Mouse (Mus musculus) left cerebral cortex, postnatal 14 days (tissue): ENCODE results near the gene Palm3. TPM values are rescaled to one million over a fixed set of nuclear protein-coding genes. Genes with fewer than 3 reads are reported as not detected.
A peak's percentile ranks its signal among the peaks of the same experiment; 100 is the strongest.

ENCODE experiments used
- DNase-seq, 2 experiments: peaks; one replicate each; pipeline ENCODE4 v3.0.0; 2021 to 2022; ENCODE audit warnings: low spot score in 2 of 2, mixed read lengths in 1 of 2
- intact Hi-C: fragments of 180-260 bp; cut with DNase I; formaldehyde crosslinking; loops from one replicate; pipeline ENCODE4 v1.15.1; 2025
- total RNA-seq, 2 experiments: library from RNA; stranded (reverse); gene quantifications; 2 replicates each; pipeline ENCODE4 v1.2.3; 2021

Gene Palm3
- total RNA-seq, 2 experiments from 2014 or later, result 3.5 to 3.8 TPM

DNA sequence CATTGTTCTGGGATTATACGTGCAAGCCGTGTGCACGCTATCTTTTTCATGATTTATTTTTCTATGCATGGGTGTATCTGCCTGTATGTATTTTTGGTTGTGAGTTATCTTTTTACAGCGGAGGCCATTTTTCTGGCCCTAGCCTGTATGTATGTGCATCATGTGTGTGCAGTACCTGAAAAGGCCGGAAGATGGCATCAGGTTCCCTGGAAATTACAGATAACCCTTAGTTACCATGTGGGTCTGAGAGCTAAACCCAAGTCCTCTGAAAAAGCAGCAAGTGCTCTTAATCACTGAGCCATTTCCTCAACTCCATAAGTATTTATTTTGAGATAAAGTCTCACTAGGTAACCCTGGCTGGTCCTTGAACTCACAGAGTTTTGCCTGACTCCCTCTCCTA lies 32.0 kb downstream of the Palm3 start:
- DNase-seq, result no peak
- intact Hi-C loops, result no loop called here

DNA sequence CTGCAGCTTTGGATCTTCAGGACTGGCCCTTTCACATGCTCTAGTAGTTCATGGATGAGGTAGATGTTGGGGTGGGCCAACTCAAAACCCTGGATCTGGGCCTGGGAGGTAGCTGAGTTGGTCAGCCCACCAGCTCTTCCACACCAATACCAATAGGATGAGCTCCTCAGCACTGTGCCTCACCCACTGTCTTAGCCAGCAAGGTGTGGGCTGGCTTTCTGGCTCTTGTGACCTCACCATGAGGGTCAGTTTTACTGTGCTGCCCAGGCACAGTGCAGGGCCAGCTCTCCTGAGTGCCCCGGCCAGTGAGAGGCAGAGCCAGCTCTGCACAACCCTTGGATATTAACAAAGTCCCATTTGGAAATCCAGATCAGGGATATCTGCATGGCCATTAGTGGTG lies 36.6 kb downstream of the Palm3 start:
- DNase-seq, result no peak
- intact Hi-C loops, result no loop called here

DNA sequence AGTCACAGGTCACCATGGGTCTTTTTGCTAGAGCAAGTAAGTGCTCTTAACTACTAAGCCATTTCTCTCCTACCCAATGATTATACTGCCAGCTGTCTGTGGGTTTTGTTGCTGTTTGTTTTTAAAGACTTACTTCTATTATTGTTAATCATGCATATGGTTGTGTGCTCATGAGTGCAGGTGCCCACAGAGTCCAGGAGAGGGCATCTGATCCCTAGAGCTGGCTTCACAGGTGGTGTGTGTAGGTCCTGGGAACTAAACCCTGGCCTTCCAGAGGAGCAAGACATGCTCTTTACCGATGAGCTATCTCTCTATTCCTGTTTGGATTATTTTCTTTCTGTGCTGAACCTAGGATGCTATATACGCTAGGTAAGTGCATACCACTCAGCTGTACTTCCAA lies 38.0 kb downstream of the Palm3 start:
- intact Hi-C loops, result no loop called here
- DNase-seq, result no peak

DNA sequence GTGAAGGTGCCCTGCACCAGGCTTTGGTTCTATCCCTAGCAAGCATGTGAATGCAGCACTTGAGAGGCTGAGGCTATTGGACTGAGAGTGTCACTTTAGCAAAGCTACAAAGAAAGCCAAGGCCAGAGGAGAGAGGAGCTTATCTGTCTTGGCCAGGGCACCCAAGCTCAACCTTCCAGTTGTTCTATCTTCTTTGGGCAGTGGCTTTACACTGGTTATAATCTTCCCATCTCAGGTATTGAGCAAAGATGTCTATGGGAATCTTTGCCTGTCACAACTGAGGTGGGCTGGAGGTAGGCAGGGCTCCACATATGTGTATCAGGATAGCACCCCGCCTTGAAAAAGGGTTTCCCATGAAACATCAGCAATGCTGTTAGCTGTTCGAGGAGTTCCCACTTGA lies 39.0 kb downstream of the Palm3 start:
- intact Hi-C loops, result no loop called here
- DNase-seq, result no peak

DNA sequence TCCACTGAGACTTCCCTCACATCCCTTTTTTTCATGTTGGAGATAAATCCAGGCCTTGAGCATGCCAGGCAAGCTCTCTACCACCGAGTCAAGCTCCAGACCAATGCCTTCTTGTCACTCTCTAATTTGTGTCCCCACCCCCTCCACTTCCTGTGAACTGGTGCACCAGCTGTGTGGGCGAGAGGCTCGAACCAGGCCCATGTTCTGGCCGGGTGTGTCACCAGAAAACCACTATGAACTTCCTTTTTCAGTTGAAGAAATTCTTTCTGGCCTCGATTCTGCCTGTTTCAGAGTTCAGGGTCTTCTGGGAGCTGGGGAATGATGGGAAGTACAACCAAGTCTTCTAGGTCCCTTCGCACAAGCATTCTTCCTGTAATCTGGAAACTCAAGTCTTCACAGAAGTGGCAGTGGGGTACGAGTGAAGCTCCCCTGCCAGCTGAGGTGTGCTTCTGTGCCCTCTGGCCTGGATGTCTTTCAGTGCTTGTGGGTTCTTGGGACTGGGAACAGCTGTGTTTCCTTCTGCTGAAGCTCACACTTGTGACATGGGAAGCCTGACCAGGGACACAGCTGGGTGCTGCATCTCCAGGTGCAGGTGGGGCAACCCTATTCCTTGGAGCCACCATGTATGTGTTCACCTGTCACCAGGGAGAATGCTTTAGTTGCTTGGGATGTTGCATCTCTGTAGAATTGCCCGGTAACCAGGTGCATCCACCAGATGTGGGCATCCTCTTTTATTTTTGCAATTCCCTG lies 42.8 kb downstream of the Palm3 start:
- intact Hi-C loops, result no loop called here

DNA sequence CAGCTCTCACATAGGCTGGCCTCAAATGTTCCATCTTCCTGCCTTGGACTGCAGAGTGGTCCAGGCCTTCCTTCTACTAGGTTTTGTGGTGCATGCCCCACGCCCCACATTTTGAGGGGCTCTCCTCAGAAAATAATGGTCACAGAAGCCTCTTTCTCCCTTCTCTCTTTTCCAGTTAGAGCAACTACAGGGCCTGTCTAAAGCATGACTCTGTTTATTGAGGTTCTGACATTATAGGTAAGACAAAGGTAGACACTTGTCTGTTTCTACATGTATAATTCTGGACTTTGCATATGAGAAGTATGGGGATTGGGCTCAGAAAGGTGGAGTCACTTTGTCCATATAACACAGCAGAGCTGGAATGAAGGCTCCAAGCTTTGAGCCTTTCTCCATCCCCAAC lies 43.8 kb downstream of the Palm3 start, which contains the start of gene Gm10643:
Gene Gm10643, minus strand, starts transcription at position 101 of the 400 bp plus-strand sequence.
- DNase-seq, result no peak
- intact Hi-C loops, result no loop called here

More for the DNA sequence above, 42.8 kb downstream of the Palm3 start:
- DNase-seq, result no peak

DNA sequence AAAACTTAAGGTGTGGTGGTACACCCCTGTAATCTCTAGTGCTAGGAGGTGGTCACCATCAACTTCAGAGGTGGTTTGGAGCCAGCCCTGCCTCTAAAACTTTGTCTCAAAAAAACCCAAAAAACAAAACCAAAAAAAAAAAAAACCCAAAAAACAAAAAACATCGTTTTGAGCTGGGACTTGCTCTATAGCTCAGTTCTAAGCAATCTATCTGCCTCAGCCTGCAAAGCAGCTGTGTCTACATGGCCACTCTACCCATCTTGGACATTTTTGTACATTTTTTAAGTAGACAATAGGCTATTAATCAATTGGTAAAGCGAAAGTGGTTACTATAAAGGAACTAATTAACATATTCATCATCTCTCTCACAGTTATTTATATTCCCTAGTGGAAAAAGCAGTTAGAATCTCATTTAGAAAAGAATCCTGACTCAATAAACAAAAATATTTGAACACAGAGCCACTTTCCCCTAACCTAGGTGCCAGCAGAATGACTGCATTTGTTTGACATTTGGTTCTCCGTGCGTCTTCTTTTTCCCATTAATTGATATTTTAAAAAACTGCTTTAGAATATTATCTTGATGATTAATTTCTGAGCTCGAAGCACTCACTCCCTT lies 44.3 kb downstream of the Palm3 start:
- intact Hi-C loops, result no loop called here
- DNase-seq, result no peak

DNA sequence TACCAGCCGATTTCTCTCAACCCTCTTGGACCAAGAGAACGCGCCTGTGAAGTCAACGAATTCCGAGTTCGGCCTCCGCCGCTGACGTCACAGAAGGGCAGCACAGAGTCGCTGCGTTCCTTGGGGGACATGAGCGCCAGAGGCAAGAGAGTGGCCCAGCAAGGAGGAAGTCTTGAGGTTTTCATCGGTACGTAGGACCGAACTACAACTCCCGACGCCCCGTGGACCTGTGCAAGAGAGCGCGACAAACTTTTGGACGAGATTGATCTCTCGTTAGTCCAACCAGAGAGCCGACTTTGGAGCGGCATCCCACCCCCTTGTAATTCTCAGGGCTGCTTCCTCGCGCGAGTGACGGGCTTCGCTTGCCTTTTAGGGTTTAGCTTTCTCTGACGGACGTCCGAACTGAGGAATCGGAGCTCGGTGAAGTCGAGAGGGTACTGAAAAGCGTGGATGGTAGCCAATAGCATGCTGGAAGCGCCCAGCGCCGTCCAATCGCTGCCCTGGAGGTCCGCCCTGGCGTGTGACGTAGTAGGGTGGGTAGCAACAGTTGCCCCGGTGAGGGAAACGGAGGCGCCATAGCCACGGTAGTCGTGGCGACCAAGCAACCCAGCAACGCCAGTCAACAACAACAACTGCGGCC lies 45.1 kb downstream of the Palm3 start, which contains the start of gene Rfx1:
Gene Rfx1, plus strand, starts transcription at position 544 of the 640 bp plus-strand sequence.
- intact Hi-C loops, result no loop called here
- peak; percentile 100 for DNase-seq

DNA sequence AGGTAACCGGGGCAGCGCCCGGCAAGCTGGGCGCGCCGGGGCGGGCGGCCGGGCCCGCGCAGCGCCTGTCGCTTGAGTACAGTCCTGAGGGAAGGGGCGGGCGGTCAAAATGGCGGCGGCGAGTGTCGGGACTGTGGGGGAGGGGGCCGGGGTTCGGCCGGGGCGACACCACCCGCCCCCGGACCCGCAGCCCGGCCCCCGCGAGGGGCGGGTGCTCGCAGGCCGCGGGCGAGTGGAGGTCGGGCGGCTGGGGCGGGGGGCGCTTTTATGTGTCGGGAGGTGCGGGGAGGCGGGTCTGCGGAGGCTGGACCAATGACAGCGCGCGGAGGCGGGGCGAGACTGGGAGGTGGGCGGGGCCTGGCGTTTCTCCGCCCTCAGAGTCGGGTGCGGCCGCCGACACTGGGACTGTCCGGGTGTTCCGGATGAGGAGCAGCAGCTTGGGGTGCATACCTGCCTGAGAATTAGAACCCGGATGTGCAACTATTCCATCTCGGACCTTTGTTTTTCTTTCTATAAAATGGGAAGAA lies 45.8 kb downstream of the Palm3 start:
- intact Hi-C loops, result no loop called here
- DNase-seq, result peak; percentile 94 to 96

DNA sequence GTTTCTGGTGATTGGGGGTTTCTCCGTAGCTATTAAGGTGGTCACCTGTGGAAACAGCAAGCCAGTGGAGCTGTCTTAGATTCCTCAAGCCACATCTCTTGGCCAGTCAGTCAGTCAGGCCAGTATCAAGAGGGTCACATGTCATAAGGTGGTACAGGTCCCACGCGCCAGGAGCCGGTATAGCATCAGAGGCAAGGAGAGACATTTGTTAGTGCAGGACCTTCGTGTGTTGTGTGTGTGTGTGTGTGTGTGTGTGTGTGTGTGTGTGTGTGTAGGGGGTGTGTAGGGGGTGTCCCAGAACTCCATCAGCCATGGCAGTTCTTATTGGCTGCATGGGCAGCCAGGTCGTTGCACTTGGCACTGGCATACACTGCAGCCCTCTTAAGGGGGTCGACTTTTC lies 46.6 kb downstream of the Palm3 start:
- no peak for DNase-seq
- intact Hi-C loops, result no loop called here

DNA sequence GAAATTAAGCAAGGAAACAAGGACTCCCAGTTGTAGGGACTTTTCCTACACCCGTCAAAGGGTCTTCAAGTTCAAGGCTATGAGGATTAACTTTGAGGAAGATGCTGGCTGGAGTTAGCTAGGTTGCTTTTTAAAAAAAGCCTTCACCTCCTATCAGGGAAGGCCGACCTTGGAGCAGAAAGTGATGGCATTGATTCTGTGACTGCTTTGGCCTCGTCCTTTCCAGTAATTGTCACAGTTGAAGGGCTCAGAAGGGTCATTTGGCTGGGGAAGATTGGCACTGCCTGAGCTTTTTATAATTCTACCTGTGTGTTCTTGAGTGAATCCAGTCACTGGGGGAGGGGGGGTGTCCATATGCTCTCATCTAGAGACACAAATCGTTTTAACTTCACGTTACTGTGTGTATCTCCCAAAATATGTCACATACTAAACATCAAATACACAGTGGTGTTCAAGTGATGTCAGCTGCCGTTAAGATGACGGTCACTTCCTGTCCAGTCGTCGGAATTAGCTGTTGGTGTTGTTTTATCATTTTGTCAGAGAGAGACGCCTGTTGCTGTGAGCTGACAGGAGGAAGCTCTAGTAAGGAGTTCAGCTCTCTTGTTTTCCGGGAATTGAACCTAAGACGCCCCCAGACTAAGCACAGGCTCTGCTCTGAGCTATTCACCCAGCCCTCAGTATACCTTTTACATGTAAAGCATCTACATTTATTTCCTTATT lies 47.2 kb downstream of the Palm3 start:
- intact Hi-C loops, result no loop called here
- DNase-seq, result no peak

DNA sequence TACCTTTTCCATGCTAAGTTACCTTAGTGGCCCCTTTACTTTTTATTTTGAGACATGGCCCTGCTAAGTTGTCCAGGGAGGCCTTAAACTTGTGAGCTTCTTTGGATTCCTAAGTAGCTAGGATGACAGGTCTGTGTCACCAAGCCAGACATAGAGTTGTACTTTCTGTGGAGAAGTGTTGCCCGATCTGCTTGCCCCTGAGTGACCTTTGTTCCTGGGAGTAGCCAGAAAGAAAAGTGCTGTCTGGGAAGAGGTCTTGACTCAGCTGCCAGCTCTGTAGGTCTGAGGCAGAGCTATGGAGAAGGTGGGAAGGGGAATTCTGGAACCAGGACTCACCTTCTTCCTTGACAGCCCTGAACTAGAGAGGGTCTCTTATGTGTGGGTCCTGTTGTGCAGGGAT lies 47.9 kb downstream of the Palm3 start:
- DNase-seq, result no peak
- intact Hi-C loops, result no loop called here

DNA sequence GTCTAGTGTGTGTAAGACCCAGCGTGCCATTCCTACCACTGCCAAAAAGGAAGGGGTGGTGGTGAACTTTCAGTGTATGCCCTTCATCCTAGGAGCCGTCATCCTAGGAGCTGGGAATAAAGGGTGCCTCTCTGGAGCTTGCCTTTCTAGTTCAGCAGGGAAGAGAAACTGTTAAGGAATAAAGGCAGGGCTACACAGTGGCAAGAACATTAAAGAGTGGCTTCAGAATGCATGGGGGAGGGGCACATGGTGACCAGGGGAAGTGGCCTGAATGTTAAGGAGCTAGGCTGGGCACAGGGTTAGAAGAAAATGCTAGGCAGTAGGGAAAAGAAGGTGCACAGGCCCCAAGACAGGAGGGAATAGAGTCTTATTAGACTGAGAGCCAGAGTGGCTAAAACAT lies 48.5 kb downstream of the Palm3 start:
- intact Hi-C loops, result no loop called here
- DNase-seq, result peak in 1 of 2 experiments; percentile 40

DNA sequence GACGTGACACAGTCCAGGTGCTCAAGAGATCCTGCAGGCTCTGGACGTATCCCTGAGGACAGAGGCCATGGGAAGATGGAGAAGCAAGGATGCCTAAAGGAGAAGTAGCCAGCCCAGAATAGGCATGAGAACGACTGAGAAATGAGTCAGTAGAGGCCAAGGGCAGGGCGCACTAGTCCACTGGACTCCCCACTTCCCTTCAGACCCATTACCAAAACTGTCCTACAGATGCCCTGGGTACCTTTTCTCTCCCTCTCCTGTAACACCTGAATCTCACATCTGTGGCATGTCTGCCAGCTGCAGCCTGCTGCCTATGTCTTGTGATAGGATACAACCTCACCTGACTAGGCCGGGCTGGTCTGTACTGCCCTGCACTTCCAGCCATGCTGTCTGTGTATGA lies 49.0 kb downstream of the Palm3 start:
- intact Hi-C loops, result no loop called here
- no peak for DNase-seq

DNA sequence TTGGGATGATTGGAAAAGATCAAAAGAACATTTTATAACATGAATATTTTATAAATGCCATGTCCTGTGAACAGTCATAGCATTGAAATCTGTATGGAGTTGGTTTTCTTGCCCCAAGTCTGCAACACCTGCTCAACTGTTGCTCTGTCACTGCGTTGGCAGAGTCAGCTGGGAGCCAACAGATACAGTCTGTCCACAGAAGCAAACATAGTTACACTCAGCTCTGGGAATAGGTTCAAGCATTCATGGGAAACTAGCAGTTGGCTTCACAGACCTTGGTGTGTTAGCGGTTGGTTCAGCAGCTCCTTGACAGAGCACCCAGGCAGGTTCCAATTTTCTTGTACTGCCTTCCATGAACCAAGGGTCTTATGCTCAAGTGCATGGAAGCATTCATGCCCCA lies 49.4 kb downstream of the Palm3 start:
- peak; percentile 61 to 85 for DNase-seq
- intact Hi-C loops, result no loop called here

DNA sequence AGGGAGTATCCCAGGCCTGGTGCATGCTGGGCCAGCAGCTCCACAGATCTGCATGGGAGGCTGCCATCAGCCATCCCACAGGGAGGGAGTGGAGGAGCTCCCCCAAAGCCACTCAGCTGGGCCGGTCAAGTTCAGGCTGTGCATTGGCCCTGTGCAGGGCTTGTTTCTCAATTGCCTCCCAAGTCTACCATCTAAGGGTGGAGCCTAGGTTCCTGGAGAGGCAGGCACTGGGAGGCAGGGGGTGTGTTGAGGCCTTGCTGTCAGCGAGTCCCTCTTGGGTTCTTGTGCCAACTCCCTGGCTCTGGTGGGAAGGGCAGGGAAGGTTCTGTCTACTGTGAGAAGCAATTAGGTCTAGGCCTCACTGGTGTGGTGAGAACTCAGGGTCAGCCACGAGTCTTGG lies 50.6 kb downstream of the Palm3 start:
- no peak for DNase-seq
- intact Hi-C loops, result no loop called here

DNA sequence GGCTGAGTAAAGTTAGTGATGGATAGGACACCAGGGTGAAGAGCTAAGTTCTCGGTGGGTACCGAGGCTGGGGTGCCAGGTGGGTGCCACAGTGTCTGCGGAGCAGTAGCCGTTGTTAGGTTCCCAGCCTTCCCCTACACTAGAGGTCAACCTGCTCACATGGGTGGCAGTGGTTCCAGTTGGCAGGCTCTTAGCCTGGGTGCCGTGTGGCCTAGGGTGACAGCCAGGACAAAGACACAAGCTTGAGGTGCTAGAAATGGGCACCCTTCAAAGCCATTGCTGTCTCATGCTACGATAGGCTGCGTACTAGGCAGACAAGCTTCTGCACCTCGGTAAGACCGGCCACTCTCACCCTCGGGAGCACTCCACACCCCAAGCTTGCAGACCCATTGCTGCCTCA lies 51.0 kb downstream of the Palm3 start:
- intact Hi-C loops, result no loop called here
- no peak for DNase-seq

DNA sequence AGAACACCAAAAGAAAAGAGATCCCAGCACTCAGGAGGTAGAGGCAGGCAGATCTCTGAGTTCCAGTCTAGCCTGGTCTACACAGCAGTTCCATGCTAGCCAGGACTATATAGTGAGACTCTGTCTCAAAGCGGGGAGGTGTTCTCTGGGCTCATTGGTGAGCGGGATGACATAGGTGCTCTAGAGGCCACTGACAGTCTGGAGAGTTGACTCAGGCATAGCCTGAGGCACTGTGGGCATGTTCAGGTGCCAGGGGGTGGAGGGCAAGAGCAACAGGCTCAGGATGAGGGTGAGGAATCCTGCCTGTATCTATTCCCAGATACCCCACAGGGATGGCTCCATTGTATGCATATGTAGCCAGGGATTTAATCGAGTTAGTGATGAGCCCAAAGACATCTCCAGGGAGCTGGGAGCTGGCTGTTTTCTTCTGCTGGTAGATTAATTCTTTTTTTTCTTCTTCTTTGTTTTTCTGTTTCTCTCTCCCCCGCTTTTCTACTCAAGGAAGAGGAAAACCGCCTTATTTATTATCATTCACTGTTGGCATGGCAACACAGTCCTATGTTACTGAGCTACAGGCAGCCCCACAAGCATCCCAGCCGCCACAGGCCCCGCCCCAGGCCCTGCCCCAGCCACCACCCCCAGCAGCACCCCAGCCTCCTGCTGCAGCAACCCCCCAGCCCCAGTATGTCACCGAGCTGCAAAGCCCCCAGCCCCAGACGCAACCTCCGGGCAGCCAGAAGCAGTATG lies 52.1 kb downstream of the Palm3 start:
- DNase-seq, result peak in 1 of 2 experiments; percentile 59
- intact Hi-C loops, result no loop called here

DNA sequence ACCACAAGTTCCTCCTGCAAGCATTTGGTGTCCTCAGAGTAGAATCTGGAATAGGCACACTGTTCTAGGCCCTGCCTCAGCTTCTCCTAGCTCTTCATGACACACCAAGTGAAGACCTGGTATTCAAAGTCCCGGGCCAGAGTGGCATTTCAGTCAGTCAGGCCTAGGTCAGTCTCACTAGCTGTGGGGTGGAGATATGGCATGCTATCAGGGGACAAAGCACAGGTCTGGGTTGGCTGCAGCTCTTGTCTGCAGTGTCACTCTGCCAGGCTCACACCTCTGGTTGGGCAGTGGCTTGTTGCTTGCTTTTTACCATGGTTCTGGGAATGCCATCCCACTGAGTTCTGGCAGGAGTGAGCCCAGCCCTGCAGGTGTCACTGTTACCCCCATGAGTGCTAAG lies 55.1 kb downstream of the Palm3 start:
- DNase-seq, result no peak
- intact Hi-C loops, result no loop called here
